In the genomic region with DNA sequence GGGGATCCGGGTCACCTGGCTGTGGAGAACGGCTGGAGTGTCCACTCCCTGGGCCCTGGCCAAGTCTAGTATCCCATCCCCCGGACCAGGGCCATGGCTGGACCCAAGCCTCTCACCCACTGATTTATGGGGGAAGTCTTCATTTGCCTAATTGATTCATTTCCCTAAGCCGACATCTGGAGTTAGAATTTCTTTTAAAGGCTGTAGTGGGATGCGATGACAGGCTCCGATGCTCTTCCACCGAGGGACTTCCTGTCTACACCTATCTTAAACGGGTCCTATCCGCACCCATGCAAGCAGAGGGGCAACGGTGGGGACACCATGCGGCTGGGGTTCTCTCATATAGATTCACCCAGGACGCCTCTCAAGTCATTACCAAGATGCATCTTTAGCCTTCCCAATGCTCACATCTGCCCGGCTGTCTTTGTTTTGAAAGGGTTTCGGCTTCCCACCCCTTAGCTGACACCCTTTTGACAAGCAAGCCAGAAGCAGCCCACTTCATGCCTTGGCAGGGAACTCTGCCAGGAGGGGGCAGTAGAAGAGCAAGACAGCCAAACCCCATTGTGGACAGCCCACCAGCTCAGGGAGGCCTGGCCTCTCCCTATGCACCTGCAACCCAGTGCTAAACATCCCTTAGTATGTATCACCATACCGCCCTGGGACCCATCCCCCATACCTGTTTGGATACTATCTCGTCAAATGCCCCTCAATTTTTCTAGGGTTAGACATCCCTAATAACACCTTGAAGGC, we compare ENCODE assay signal across 8 mouse cellular contexts.
DNase-seq lines count a peak whose midpoint lies in the region; ATAC-seq and TF ChIP-seq lines count a peak whose summit lies in the region.

No protein-coding gene starts in this region.

- no peak overlapping the region for H3K4me3 ChIP-seq in cerebellum, adult 2 months (replicated peaks; ENCODE audit: insufficient read depth, low read depth, low read length)
- no peak overlapping the region for H3K4me3 ChIP-seq in embryonic facial prominence, embryonic 11.5 days (ENCODE audit: low read depth, low read length)
- no peak overlapping the region for H3K4me3 ChIP-seq in hindbrain, postnatal 0 days (ENCODE audit: low read length)
- no peak overlapping the region for H3K4me3 ChIP-seq in midbrain, embryonic 16.5 days (ENCODE audit: low read depth, low read length)
- peak overlapping the region; percentile 34 for H3K4me3 ChIP-seq in thymus, adult 2 months (ENCODE audit: control insufficient read depth, insufficient read depth, low read length)

- 66% methylated on average over 16 of the region's 16 CpGs for WGBS in cerebellum, adult 2 months
- WGBS in embryonic facial prominence, embryonic 11.5 days: 34% methylated on average over 16 of the region's 16 CpGs
- WGBS in hindbrain, postnatal 0 days: 41% methylated on average over 16 of the region's 16 CpGs
- WGBS in midbrain, embryonic 16.5 days: 38% methylated on average over 16 of the region's 16 CpGs
- 29% methylated on average over 16 of the region's 16 CpGs for WGBS in thymus, adult 2 months

- ATAC-seq in embryonic facial prominence, embryonic 11.5 days (replicated peaks; ENCODE audit: insufficient number of reproducible peaks, low FRiP score, low TSS enrichment, low read depth): peak; percentile 55; the same call in 1 of the 2 replicates
- ATAC-seq in hindbrain, postnatal 0 days: peak; percentile 55; the same call in 1 of the 2 replicates
- 0 out of 2 replicates have a peak, but pooled peaks have one; percentile 26 for ATAC-seq in midbrain, embryonic 16.5 days

- no peak overlapping the region for H3K4me2 ChIP-seq in embryonic facial prominence, embryonic 11.5 days (ENCODE audit: low read depth, low read length)
- H3K4me2 ChIP-seq in hindbrain, postnatal 0 days (ENCODE audit: low read depth, low read length): no peak overlapping the region
- no peak overlapping the region for H3K4me2 ChIP-seq in midbrain, embryonic 16.5 days (ENCODE audit: low read length)

- DNase-seq in cerebellum, adult 2 months: peak in 1 of 2 experiments; percentile 27
- DNase-seq in cerebellum, adult 8-10 months: no peak
- DNase-seq in R1 (ENCODE audit: low read depth, low spot score): peak; percentile 31
- peak; percentile 81 for DNase-seq in embryonic facial prominence, embryonic 11.5 days (ENCODE audit: low spot score)
- peak; percentile 75 for DNase-seq in hindbrain, postnatal 0 days (ENCODE audit: low spot score)
- DNase-seq in left cerebral cortex, postnatal 14 days (ENCODE audit: low spot score in 2 of 2): peak; percentile 59 to 60
- peak; percentile 96 for DNase-seq in thymus, adult 2 months

- intact Hi-C loops in left cerebral cortex, postnatal 14 days (cut with DNase I): loop anchor here (5.0 kb wide), 1 partner anchor 911 kb away; no protein-coding TSS in a partner anchor

- H3K27me3 ChIP-seq in cerebellum, adult 2 months (ENCODE audit: control insufficient read depth, insufficient read depth, low read length): no peaks in the 10 kb centered on the region
- H3K27me3 ChIP-seq in embryonic facial prominence, embryonic 11.5 days (ENCODE audit: control insufficient read depth, insufficient read depth, low read length): no peaks in the 10 kb centered on the region
- no peaks in the 10 kb centered on the region for H3K27me3 ChIP-seq in hindbrain, postnatal 0 days (ENCODE audit: insufficient read depth, low read length)
- no peaks in the 10 kb centered on the region for H3K27me3 ChIP-seq in midbrain, embryonic 16.5 days (ENCODE audit: control insufficient read depth, insufficient read depth, low read depth, low read length)
- no peaks in the 10 kb centered on the region for H3K27me3 ChIP-seq in thymus, adult 2 months (ENCODE audit: control insufficient read depth, insufficient read depth, low read length)

- TF ChIP-seq POLR2A in cerebellum, adult 2 months (IDR thresholded peaks at IDR 0.05; ENCODE audit: borderline replicate concordance, insufficient read depth, low read length): no peak
- no peak for TF ChIP-seq POLR2A in thymus, adult 2 months (IDR thresholded peaks at IDR 0.05; ENCODE audit: control insufficient read depth, extremely low read depth, insufficient read depth, low read length, poor library complexity)

- no peak overlapping the region for H3K9ac ChIP-seq in embryonic facial prominence, embryonic 11.5 days (replicated peaks; ENCODE audit: low read length)
- no peak overlapping the region for H3K9ac ChIP-seq in hindbrain, postnatal 0 days (replicated peaks; ENCODE audit: low read length)
- H3K9ac ChIP-seq in midbrain, embryonic 16.5 days (ENCODE audit: low read depth, low read length): 0 out of 2 replicates have a peak overlapping the region, but pooled peaks have one; percentile 0

- 0 out of 2 replicates have a peak, but pooled peaks have one; percentile 8 for TF ChIP-seq CTCF in cerebellum, adult 2 months (IDR thresholded peaks at IDR 0.05; ENCODE audit: borderline replicate concordance, insufficient read depth, low read depth, low read length)
- peak; percentile 72 for TF ChIP-seq CTCF in hindbrain, postnatal 0 days (IDR thresholded peaks at IDR 0.05; ENCODE audit: low read depth)
- TF ChIP-seq CTCF in thymus, adult 2 months (IDR thresholded peaks at IDR 0.05; ENCODE audit: borderline replicate concordance, control insufficient read depth, extremely low read depth, insufficient read depth, low read length, poor library complexity): peak; percentile 89

- H3K36me3 ChIP-seq in embryonic facial prominence, embryonic 11.5 days (replicated peaks; ENCODE audit: control insufficient read depth, insufficient read depth, low read depth, low read length): no peaks in the 10 kb centered on the region
- H3K36me3 ChIP-seq in hindbrain, postnatal 0 days (ENCODE audit: insufficient read depth, low read length): no peaks in the 10 kb centered on the region
- no peaks in the 10 kb centered on the region for H3K36me3 ChIP-seq in midbrain, embryonic 16.5 days (ENCODE audit: control insufficient read depth, insufficient read depth, low read length)
- no peaks in the 10 kb centered on the region for H3K36me3 ChIP-seq in thymus, adult 2 months (ENCODE audit: control insufficient read depth, insufficient read depth, low read length)

- no peaks in the 10 kb centered on the region for H3K4me1 ChIP-seq in cerebellum, adult 2 months (ENCODE audit: control insufficient read depth, insufficient read depth, low read length)
- 0 out of 2 replicates have a peak, but pooled peaks cover 3% of the 10 kb centered on the region for H3K4me1 ChIP-seq in embryonic facial prominence, embryonic 11.5 days (ENCODE audit: control insufficient read depth, insufficient read depth, low read length)
- peaks cover 6% of the 10 kb centered on the region; the same call in 1 of the 2 replicates for H3K4me1 ChIP-seq in hindbrain, postnatal 0 days (ENCODE audit: insufficient read depth, low read length)
- peaks cover 34% of the 10 kb centered on the region for H3K4me1 ChIP-seq in midbrain, embryonic 16.5 days (ENCODE audit: control insufficient read depth, insufficient read depth, low read length)
- H3K4me1 ChIP-seq in thymus, adult 2 months (replicated peaks; ENCODE audit: control insufficient read depth, insufficient read depth, low read length): peaks cover 32% of the 10 kb centered on the region

- no peak overlapping the region for H3K27ac ChIP-seq in cerebellum, adult 2 months (ENCODE audit: insufficient read depth, low read length)
- H3K27ac ChIP-seq in embryonic facial prominence, embryonic 11.5 days (replicated peaks; ENCODE audit: low read depth, low read length): no peak overlapping the region
- H3K27ac ChIP-seq in hindbrain, postnatal 0 days: no peak overlapping the region
- 0 out of 2 replicates have a peak overlapping the region, but pooled peaks have one; percentile 22 for H3K27ac ChIP-seq in midbrain, embryonic 16.5 days (ENCODE audit: low read length)
- H3K27ac ChIP-seq in thymus, adult 2 months (ENCODE audit: control insufficient read depth, insufficient read depth, low read length): peak overlapping the region; percentile 62

- H3K9me3 ChIP-seq in embryonic facial prominence, embryonic 11.5 days (replicated peaks; ENCODE audit: control insufficient read depth, low read length): no peaks in the 10 kb centered on the region
- H3K9me3 ChIP-seq in hindbrain, postnatal 0 days (ENCODE audit: low read length): no peaks in the 10 kb centered on the region
- H3K9me3 ChIP-seq in midbrain, embryonic 16.5 days (replicated peaks; ENCODE audit: control insufficient read depth, low read length, poor library complexity, severe bottlenecking): no peaks in the 10 kb centered on the region

Comparison
In these comparisons a context has a peak if more than half of its experiments do, and no peak if none do; other contexts are left out.
1. H3K27ac ChIP-seq: peak in midbrain, embryonic 16.5 days (single experiment) and thymus, adult 2 months (single experiment); none in cerebellum, adult 2 months (single experiment), embryonic facial prominence, embryonic 11.5 days (single experiment) and hindbrain, postnatal 0 days (single experiment).
2. CTCF ChIP-seq: peak in every context shown above with its lines; median percentile 89 in thymus, adult 2 months; 72 in hindbrain, postnatal 0 days; 8 in cerebellum, adult 2 months.
3. Peak in every context shown above with its lines, with median percentiles within 50 percentile points of each other: ATAC-seq.